Mouse (Mus musculus) cerebellum, adult (tissue): ENCODE measurements around the gene Gm49325.
A peak's percentile ranks its signal among the peaks of the same experiment; 100 is the strongest.

Experiments
- ATAC-seq: cut with Nextera tagmentation; 2 replicates; pipeline ENCODE4 v1.9.2; 2017; ENCODE audit warnings: mild to moderate bottlenecking, moderate library complexity, mixed read lengths; ENCODE audit not compliant: insufficient number of reproducible peaks, low FRiP score, low TSS enrichment

Gene Gm49325

GRCm38 (mm10) chr10:77588036-77588435 is 18.0 kb upstream of the Gm49325 start:
- no peak for ATAC-seq

- ATAC-seq = no peak
Observed at GRCm38 (mm10) chr10:77589117-77589516, 16.9 kb upstream of the Gm49325 start.

GRCm38 (mm10) chr10:77589749-77590148 is 16.2 kb upstream of the Gm49325 start:
- ATAC-seq = no peak

GRCm38 (mm10) chr10:77590812-77591211 is 15.2 kb upstream of the Gm49325 start:
- peak; percentile 67 for ATAC-seq

DNA sequence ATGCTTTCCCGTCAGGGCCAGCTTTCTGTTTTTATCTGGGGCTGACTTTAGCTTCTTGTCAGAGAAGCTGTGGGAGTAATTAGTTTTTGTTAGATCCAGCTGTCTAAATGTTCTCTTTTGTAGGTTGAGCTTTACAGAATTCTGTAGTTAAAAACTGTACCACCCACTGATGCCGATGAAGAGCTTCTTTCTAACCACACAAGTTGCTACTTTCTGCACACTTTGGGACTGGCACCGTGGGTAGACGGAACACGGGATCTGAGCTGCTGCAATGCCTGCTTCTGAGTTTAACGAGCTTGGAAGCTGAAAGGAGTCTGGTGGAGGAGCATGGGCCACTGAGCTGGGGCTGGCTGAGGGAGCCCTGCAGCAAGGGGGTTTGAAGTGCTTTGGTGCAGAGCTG is 14.5 kb upstream of the Gm49325 start:
- no peak for ATAC-seq

- ATAC-seq = no peak
Observed at GRCm38 (mm10) chr10:77596060-77596459, 9.9 kb upstream of the Gm49325 start.

- ATAC-seq = no peak
Observed at GRCm38 (mm10) chr10:77603021-77603420, 3.0 kb upstream of the Gm49325 start.

GRCm38 (mm10) chr10:77604111-77604510 is 1.9 kb upstream of the Gm49325 start:
- no peak for ATAC-seq

- no peak for ATAC-seq
Observed at GRCm38 (mm10) chr10:77604958-77605357, 1.0 kb upstream of the Gm49325 start.

- no peak for ATAC-seq
Observed at GRCm38 (mm10) chr10:77605368-77605767, 629 bp upstream of the Gm49325 start.

DNA sequence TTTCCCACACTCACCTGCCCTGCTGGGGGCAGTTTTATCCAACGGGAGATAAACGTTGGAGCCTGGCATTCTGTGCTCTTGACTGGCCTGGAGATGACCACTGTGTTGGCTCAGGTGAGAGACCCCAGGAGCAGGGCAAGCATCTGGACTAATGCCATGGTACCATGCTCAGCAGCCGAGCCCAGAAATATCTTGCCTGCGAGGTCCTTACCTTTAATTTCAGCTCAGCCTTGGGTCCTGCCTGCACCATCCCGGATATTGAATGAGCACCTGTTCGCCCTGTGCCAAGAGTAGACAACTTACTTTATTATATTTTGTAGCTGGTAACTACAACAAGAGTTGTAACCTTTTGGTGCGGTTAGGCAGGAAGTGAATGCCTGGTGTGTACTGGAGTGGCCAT is 858 bp downstream of the Gm49325 start:
- ATAC-seq = no peak

- ATAC-seq = no peak
Observed at GRCm38 (mm10) chr10:77607441-77607840, 1.4 kb downstream of the Gm49325 start.

GRCm38 (mm10) chr10:77608589-77608988 is 2.6 kb downstream of the Gm49325 start:
- no peak for ATAC-seq

DNA sequence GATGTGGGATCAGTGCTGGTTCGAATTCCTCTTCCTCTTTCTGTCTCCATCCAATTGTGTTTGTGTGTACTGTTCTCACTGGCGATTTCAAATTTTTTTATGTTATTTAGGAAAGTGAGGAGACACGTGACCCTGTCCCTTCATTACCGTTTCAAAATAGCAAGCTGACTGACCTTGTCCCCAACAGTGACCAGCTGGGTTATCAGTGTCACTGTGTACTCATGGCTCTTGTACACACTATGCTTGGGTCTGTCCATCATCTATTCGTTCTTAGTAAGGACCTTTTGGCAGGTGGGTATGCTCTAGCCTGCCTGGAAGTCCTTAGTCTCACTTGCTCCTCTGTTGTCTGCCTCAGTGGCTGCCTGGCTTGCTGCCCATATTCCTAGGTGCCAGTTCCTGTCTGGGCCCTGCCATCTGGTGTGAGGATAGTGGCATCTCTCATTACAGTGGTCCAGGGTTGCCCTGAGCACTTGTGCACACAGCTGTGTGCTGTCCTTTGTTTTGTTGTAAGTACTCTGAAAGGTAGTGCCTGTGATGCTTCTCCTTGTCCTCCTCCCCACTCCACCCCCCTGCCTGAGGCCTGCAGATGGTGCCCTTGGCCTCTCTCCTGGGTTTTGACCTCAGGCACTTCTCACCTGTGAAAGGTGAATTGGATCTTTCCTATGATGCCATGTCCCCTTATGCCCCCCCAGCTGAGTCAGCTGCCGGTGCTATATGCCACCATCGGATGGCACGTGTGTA is 4.4 kb downstream of the Gm49325 start:
- no peak for ATAC-seq

DNA sequence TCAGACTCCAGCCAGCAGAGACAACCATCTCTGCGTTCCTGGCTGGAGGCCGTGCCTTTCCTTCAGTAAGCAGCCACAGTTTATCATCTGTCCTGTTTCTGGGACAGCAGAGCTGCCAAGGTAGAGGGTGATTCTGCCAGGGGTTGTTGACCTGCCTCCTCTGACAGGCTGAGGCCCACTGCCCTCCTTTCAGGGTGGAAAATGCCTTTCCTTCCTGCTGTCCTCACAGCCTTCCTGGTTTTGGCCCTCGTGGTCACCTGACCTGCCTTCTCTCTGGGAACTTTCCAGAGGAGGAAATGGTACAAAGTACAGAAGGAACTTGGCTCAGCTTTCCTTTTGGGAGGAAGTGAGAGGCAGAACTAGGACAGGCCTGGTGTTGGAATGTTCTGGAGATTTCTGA is 7.4 kb downstream of the Gm49325 start:
- ATAC-seq = no peak

GRCm38 (mm10) chr10:77615647-77616046 is 9.7 kb downstream of the Gm49325 start:
- ATAC-seq = no peak

DNA sequence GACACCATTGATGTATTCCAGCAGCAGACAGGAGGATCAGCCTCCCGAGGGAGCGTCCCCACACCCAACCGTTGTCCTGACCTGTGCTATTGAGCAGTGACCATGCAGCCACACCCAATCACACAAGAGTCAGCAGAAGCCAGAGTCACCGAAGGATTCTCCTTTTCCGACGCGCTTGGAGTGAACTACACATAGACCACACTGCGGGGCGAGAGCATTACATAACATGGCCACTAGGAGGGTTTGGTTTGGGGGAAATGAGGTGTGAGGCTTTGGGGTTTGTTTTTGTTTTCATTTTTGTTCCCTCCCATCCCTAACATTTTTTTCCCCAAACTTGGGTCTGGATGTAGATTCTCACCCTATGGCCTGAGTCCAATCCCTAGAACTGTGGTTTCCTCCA is 10.2 kb downstream of the Gm49325 start:
- ATAC-seq = no peak

DNA sequence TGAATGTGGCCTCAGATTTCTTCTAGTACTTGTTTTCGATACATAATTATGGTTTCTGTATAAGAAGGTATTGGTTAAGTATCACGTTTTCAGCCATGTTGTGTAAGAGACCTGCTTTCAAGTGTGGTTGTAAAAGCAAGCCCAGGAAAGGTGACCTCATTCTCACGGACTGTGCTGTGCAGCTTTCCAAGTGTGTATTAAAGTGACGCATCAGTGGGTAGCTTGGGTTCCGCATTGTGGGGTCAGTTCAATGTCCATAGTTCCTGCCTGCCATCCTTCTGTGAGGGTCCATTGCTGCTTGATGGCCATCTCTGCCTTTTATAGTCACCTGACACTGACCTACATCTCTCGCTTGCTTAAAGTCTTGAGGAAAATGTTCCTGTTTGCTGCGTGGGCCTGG is 10.9 kb downstream of the Gm49325 start:
- ATAC-seq = no peak

DNA sequence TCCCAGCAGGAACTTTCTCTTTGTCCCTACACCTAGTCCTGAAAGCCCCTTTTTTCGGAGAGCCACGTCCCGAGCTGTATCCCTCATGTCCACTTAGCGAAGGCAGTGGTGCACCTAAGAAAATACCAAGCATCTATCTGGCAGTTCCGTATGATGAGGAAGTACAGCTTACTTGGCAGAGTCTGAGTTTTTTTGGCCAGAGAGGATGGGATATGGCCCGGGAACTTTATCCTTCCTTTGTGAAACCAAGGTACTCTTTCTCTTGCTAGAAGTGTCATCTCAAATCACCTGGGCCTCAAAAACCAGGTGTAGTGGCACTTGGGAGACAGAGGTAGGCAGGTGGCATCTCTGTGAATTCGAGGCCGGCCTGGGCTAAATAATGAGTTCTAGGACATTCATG is 15.5 kb downstream of the Gm49325 start:
- ATAC-seq = no peak

- peak; percentile 77 for ATAC-seq
Observed at GRCm38 (mm10) chr10:77622055-77622988, 16.3 kb downstream of the Gm49325 start, which contains the start of gene Ube2g2. Gene Ube2g2, plus strand, starts transcription at chr10:77622275.

DNA sequence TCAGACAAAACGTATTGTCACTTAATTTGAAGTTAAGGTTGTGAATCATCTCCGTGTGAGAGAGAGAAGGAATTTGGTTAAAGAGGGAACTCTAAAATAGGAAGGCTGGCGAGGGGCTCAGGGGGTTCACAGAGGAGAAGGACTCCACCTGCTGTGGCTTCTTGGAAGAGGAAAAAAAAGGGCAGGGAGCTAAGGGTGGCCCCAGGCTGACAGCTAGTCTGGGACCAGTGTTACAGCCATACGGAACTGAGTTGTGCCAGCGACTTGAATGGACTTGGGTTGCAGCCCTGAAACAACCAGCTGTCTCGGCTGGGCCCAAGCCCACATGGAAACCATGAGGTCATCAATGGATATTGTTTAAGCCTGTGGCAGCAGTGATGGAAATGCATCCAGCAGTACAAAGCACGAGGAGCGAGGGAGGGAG is 17.1 kb downstream of the Gm49325 start:
- ATAC-seq = no peak
